Mouse (Mus musculus) CH12.LX (cell line): Measurements from ENCODE around the gene Hdac4. TPM values are rescaled to one million over a fixed set of nuclear protein-coding genes. Genes with fewer than 3 reads are reported as not detected.

Experiments
- DNase-seq: peaks from one replicate; pipeline ENCODE4 v3.0.0-alpha.2; 2013; ENCODE audit errors: extremely low read depth
- H3K27ac ChIP-seq: 2 replicates; pipeline ENCODE4 v1.5.1; 2012; ENCODE audit warnings: low read depth, mild to moderate bottlenecking, control low read depth, moderate library complexity; ENCODE audit not compliant: insufficient read depth
- H3K27me3 ChIP-seq: replicated peaks from 2 replicates; pipeline ENCODE3; 2012; ENCODE audit warnings: inconsistent platforms
- H3K36me3 ChIP-seq, 2 experiments: replicated peaks in 1 of 2; 2 replicates each; pipeline versions ENCODE3 to v1.6.1; 2012; ENCODE audit warnings: inconsistent platforms in 1 of 2, low read length in 1 of 2, mild to moderate bottlenecking in 1 of 2, mixed read lengths in 1 of 2, moderate library complexity in 1 of 2; ENCODE audit not compliant: control insufficient read depth in 1 of 2, insufficient read depth in 1 of 2
- H3K4me1 ChIP-seq, 2 experiments: 2 replicates each; pipeline ENCODE4 v1.6.1; 2012; ENCODE audit warnings: inconsistent platforms in 1 of 2, moderate library complexity in 1 of 2; ENCODE audit not compliant: insufficient read depth in 2 of 2, control insufficient read depth in 1 of 2
- H3K4me2 ChIP-seq: 2 replicates; pipeline ENCODE4 v1.6.1; 2012; ENCODE audit warnings: low read depth, mild to moderate bottlenecking, control low read depth; ENCODE audit not compliant: poor library complexity, insufficient read depth, severe bottlenecking
- H3K4me3 ChIP-seq, 3 experiments: fragments of 150-350 bp in 1 of 3; sonication (generic) in 1 of 3; replicated peaks in 1 of 3; 2 replicates each; pipeline versions ENCODE3 to v1.5.1; 2011 to 2012; ENCODE audit warnings: low read depth in 2 of 3, low read length in 2 of 3, mild to moderate bottlenecking in 2 of 3, moderate library complexity in 2 of 3, control low read depth in 1 of 3, improper control_type of control experiment in 1 of 3, inconsistent platforms in 1 of 3, mixed read lengths in 1 of 3; ENCODE audit not compliant: poor library complexity in 1 of 3
- H3K79me2 ChIP-seq: replicated peaks from 2 replicates; pipeline ENCODE4 v1.6.1; 2012; ENCODE audit warnings: mild to moderate bottlenecking, moderate library complexity; ENCODE audit not compliant: control insufficient read depth, poor library complexity, insufficient read depth, severe bottlenecking; ENCODE audit errors: extremely low read depth
- H3K9ac ChIP-seq: 2 replicates; pipeline ENCODE4 v1.6.1; 2012; ENCODE audit warnings: low read depth, mild to moderate bottlenecking, control low read depth, moderate library complexity; ENCODE audit not compliant: insufficient read depth
- H3K9me3 ChIP-seq: replicated peaks from 2 replicates; pipeline ENCODE3; 2012; ENCODE audit warnings: low read length, inconsistent platforms, mixed read lengths
- BHLHE40 ChIP-seq: IDR thresholded peaks from 2 replicates; pipeline ENCODE4 v1.6.1; 2011; ENCODE audit warnings: mild to moderate bottlenecking, low read depth, low read length, improper control_type of control experiment
- CHD1 ChIP-seq: IDR thresholded peaks from 2 replicates; pipeline ENCODE4 v1.6.1; 2012; ENCODE audit warnings: low read depth, low read length, improper control_type of control experiment, inconsistent platforms
- CHD2 ChIP-seq: IDR thresholded peaks from 2 replicates; pipeline ENCODE4 v1.6.1; 2011; ENCODE audit warnings: low read length, improper control_type of control experiment
- CTCF ChIP-seq, 2 experiments: IDR thresholded peaks in 1 of 2; conservative IDR thresholded peaks in 1 of 2; 2 replicates each; pipeline ENCODE4 v1.5.1; 2011 to 2012; ENCODE audit warnings: low read depth in 2 of 2, low read length in 2 of 2, improper control_type of control experiment in 1 of 2, inconsistent platforms in 1 of 2, mild to moderate bottlenecking in 1 of 2, moderate library complexity in 1 of 2
- E2F4 ChIP-seq: IDR thresholded peaks from 2 replicates; pipeline ENCODE4 v1.6.1; 2011; ENCODE audit warnings: low read depth, low read length, improper control_type of control experiment; ENCODE audit not compliant: insufficient replicate concordance
- ELF1 ChIP-seq: IDR thresholded peaks from 2 replicates; pipeline ENCODE4 v1.6.1; 2014; ENCODE audit warnings: low read depth, mild to moderate bottlenecking, inconsistent platforms, low read length, improper control_type of control experiment
- ETS1 ChIP-seq: conservative IDR thresholded peaks from 2 replicates; pipeline ENCODE4 v1.6.1; 2012; ENCODE audit warnings: low read depth, mild to moderate bottlenecking, inconsistent platforms, low read length, improper control_type of control experiment, moderate library complexity
- GABPA ChIP-seq: IDR thresholded peaks from 2 replicates; pipeline ENCODE4 v1.6.1; 2012; ENCODE audit warnings: low read depth, low read length, improper control_type of control experiment, inconsistent platforms; ENCODE audit not compliant: insufficient replicate concordance
- HCFC1 ChIP-seq: IDR thresholded peaks from 2 replicates; pipeline ENCODE4 v1.6.1; 2012; ENCODE audit warnings: low read depth, mild to moderate bottlenecking, inconsistent platforms, low read length, improper control_type of control experiment
- IRF4 ChIP-seq: IDR thresholded peaks from 2 replicates; pipeline ENCODE4 v1.6.1; 2014; ENCODE audit warnings: low read depth, mild to moderate bottlenecking, inconsistent platforms, low read length, improper control_type of control experiment
- JUN ChIP-seq: IDR thresholded peaks from 2 replicates; pipeline ENCODE4 v1.6.1; 2011; ENCODE audit warnings: low read depth, mild to moderate bottlenecking, low read length, improper control_type of control experiment, moderate library complexity; ENCODE audit not compliant: insufficient read depth
- MAFK ChIP-seq: IDR thresholded peaks from 2 replicates; pipeline ENCODE4 v1.6.1; 2011; ENCODE audit warnings: low read length, improper control_type of control experiment; ENCODE audit not compliant: insufficient replicate concordance
- MAX ChIP-seq: IDR thresholded peaks from 2 replicates; pipeline ENCODE4 v1.6.1; 2011; ENCODE audit warnings: low read length, improper control_type of control experiment
- MAZ ChIP-seq: IDR thresholded peaks from 2 replicates; pipeline ENCODE4 v1.6.1; 2012; ENCODE audit warnings: low read depth, mild to moderate bottlenecking, inconsistent platforms, low read length, improper control_type of control experiment, moderate library complexity
- MXI1 ChIP-seq: IDR thresholded peaks from 2 replicates; pipeline ENCODE4 v1.6.1; 2011; ENCODE audit warnings: mild to moderate bottlenecking, low read depth, low read length, improper control_type of control experiment
- MYC ChIP-seq: IDR thresholded peaks from 2 replicates; pipeline ENCODE4 v1.6.1; 2011; ENCODE audit warnings: low read depth, mild to moderate bottlenecking, improper control_type of control experiment, low read length
- NRF1 ChIP-seq: IDR thresholded peaks from 2 replicates; pipeline ENCODE4 v1.6.1; 2014; ENCODE audit warnings: low read depth, mild to moderate bottlenecking, inconsistent platforms, low read length, improper control_type of control experiment, moderate library complexity
- PAX5 ChIP-seq: IDR thresholded peaks from 2 replicates; pipeline ENCODE4 v1.6.1; 2012; ENCODE audit warnings: low read length, inconsistent platforms, mixed read lengths
- POLR2A ChIP-seq: IDR thresholded peaks from 2 replicates; pipeline ENCODE4 v1.6.1; 2011; ENCODE audit warnings: low read depth, mild to moderate bottlenecking, improper control_type of control experiment, low read length
- POLR2AphosphoS2 ChIP-seq: IDR thresholded peaks from 2 replicates; pipeline ENCODE4 v1.6.1; 2011; ENCODE audit warnings: low read depth, low read length, improper control_type of control experiment
- RAD21 ChIP-seq: IDR thresholded peaks from 2 replicates; pipeline ENCODE4 v1.6.1; 2011; ENCODE audit warnings: low read depth, mild to moderate bottlenecking, low read length, improper control_type of control experiment, moderate library complexity
- SMC3 ChIP-seq: IDR thresholded peaks from 2 replicates; pipeline ENCODE4 v1.6.1; 2011; ENCODE audit warnings: low read depth, low read length, improper control_type of control experiment
- TBP ChIP-seq: conservative IDR thresholded peaks from 2 replicates; pipeline ENCODE4 v1.6.1; 2011; ENCODE audit warnings: low read depth, low read length, improper control_type of control experiment
- USF1 ChIP-seq: IDR thresholded peaks from 2 replicates; pipeline ENCODE4 v1.6.1; 2014; ENCODE audit warnings: low read depth, mild to moderate bottlenecking, inconsistent platforms, low read length, improper control_type of control experiment
- USF2 ChIP-seq: conservative IDR thresholded peaks from 2 replicates; pipeline ENCODE4 v1.6.1; 2011; ENCODE audit warnings: low read depth, low read length, improper control_type of control experiment
- ZC3H11A ChIP-seq: IDR thresholded peaks from 2 replicates; pipeline ENCODE4 v1.6.1; 2012; ENCODE audit warnings: low read depth, mild to moderate bottlenecking, inconsistent platforms, low read length, improper control_type of control experiment
- ZKSCAN1 ChIP-seq: IDR thresholded peaks from 2 replicates; pipeline ENCODE4 v1.6.1; 2012; ENCODE audit warnings: low read depth, inconsistent platforms, low read length, improper control_type of control experiment, borderline replicate concordance
- ZMIZ1 ChIP-seq: IDR thresholded peaks from 2 replicates; pipeline ENCODE4 v1.6.1; 2012; ENCODE audit warnings: low read depth, mild to moderate bottlenecking, inconsistent platforms, low read length, improper control_type of control experiment
- ZNF384 ChIP-seq: IDR thresholded peaks from 2 replicates; pipeline ENCODE4 v1.6.1; 2012; ENCODE audit warnings: low read depth, low read length, improper control_type of control experiment, inconsistent platforms
- dilution Hi-C: fragments of 300-500 bp; cut with MboI; formaldehyde crosslinking; loops from 2 replicates; pipeline ENCODE4 v1.14.3; 2020; ENCODE audit warnings: low sequenced_read_pairs; ENCODE audit not compliant: extremely low pct_unique_long_range_greater_than_20kb, extremely low pct_ligation_motif_present
- in situ Hi-C: fragments of 300-500 bp; cut with MboI; formaldehyde crosslinking; loops from 3 replicates; pipeline ENCODE4 v1.14.3; 2019; ENCODE audit warnings: low sequenced_read_pairs, low pct_ligation_motif_present, low pct_unique_long_range_greater_than_20kb, mixed read lengths
- polyA plus RNA-seq: library from polyadenylated mRNA; unstranded; fragments of >175 nt; gene quantifications from 2 replicates; pipeline ENCODE4 v1.2.1, GENCODE M21; 2012; ENCODE audit warnings: low read depth; ENCODE audit not compliant: insufficient read length
- total RNA-seq, 2 experiments: library from RNA; depleted of rRNA; stranded (reverse); fragments of 300-350 nt in 1 of 2; fragments of >200 nt in 1 of 2; gene quantifications; 2 replicates each; pipeline ENCODE4 v1.2.3; 2012 to 2014

The Hdac4 gene
- total and polyA plus RNA-seq, 3 experiments = 2.4 to 6.3 (median 4.3) TPM

DNA sequence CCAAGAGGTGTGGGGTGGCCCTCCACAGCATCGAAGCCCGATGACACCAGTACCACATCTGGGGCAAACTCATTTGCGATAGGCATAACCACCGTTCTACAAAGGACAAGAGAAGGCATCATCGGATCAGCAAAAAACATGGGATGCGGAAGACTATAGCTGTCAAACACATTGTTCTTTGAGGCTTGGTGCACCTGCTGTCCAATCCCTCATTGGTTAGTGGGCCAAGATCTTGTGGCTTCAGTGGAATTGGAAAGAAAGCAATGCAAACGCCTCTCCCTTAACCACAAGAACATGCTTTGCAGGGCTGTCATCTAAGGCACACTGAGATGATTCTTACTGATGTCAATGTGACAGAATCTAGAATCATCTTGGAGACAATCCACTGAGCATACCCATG is 248.1 kb downstream of the Hdac4 start:
- in situ Hi-C loops = no loop called here
- Histone ChIP-seq H3K9me3 (no peaks in the 10 kb centered on the region), H3K27ac (no peak overlapping the region), H3K4me2 (no peak overlapping the region), H3K27me3 (no peaks in the 10 kb centered on the region), H3K79me2 (no peaks in the 10 kb centered on the region), H3K9ac (no peak overlapping the region), H3K4me3 (no peak overlapping the region), H3K4me1 (no peaks in the 10 kb centered on the region), H3K36me3 (peaks cover 18 to 66% of the 10 kb centered on the region in 2 experiments)
- dilution Hi-C loops = no loop called here
- no peak for DNase-seq
- TF ChIP-seq ZC3H11A (no peak), BHLHE40 (no peak), HCFC1 (no peak), SMC3 (no peak), PAX5 (no peak), RAD21 (no peak), ZKSCAN1 (no peak), ETS1 (no peak), MXI1 (no peak), POLR2AphosphoS2 (no peak), CHD1 (no peak), TBP (no peak), JUN (no peak), USF2 (no peak), MAZ (no peak), MYC (no peak), CHD2 (no peak), ELF1 (no peak), POLR2A (no peak), IRF4 (no peak)

GRCm38 (mm10) chr1:91942583-91942982 is 252.9 kb downstream of the Hdac4 start:
- in situ Hi-C loops = no loop called here
- H3K9me3 ChIP-seq = no peaks in the 10 kb centered on the region
- TF ChIP-seq SMC3 (no peak), ZNF384 (no peak), RAD21 (no peak), ETS1 (no peak), GABPA (no peak), JUN (no peak), ZMIZ1 (no peak), HCFC1 (no peak), PAX5 (no peak), MAX (no peak), MAFK (no peak), NRF1 (no peak), E2F4 (no peak), POLR2AphosphoS2 (no peak), CHD2 (no peak), USF1 (no peak), POLR2A (no peak), TBP (no peak), CTCF (conservative IDR thresholded peaks at IDR 0.05 in 1 of 2, IDR thresholded peaks at IDR 0.05 in 1 of 2; ENCODE audit: low read depth in 2 of 2, low read length in 2 of 2) (no peak)
- no peaks in the 10 kb centered on the region for H3K27me3 ChIP-seq
- H3K4me3 ChIP-seq = no peak overlapping the region
- H3K9ac ChIP-seq = no peak overlapping the region
- no peaks in the 10 kb centered on the region for H3K79me2 ChIP-seq
- peaks cover 16 to 62% of the 10 kb centered on the region in 2 experiments for H3K36me3 ChIP-seq
- H3K4me2 ChIP-seq = no peak overlapping the region
- H3K4me1 ChIP-seq = no peaks in the 10 kb centered on the region
- DNase-seq = no peak
- no peak overlapping the region for H3K27ac ChIP-seq
- dilution Hi-C loops = no loop called here
